Mouse (Mus musculus) WW6 (cell line): ENCODE measurements around the gene Hamp2.

Source experiments
- DNase-seq: peaks from one replicate; pipeline ENCODE4 v3.0.0-alpha.2; 2013; ENCODE audit warnings: low read depth, low spot score

The Hamp2 gene

DNA sequence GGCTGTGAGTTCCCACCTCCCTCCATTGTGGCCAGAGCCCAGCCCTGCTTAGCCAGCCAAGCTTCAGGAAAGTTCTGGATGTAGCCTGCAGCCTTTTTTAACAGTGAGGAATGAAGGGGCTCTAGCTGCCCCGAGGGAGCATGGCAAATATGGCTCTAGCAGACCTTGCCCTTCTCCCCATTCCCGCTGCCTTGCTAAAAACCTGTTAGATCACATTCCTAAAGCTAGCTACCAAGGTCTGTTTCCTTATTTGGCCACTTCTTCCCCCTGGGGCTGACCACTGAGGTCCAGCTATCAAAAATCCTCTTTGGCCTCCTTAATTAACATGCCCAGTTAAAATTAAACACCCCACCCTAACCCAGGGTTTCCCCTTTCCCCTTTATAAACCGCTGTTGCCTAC lies 32.0 kb downstream of the Hamp2 start:
- DNase-seq = no peak

DNA sequence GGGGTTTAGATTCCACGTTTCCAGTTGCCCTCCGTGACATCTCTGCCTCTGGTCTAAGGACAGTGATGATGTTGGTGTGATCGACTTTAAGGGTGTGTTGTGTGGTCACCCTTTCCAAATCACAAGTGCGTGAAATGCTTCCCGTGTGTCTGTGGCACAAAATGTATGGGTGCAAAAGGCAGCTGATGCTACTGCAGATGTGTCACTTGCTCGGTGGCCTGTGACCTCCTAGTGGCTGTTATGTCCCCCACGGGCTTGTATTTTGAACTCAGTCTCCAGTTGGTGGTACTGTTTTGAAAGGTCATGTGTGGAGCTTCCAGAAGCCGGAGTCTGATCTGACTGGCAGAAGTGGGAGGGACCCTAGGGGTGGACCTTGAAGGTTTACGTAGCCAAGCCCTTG lies 32.7 kb downstream of the Hamp2 start:
- DNase-seq = no peak

DNA sequence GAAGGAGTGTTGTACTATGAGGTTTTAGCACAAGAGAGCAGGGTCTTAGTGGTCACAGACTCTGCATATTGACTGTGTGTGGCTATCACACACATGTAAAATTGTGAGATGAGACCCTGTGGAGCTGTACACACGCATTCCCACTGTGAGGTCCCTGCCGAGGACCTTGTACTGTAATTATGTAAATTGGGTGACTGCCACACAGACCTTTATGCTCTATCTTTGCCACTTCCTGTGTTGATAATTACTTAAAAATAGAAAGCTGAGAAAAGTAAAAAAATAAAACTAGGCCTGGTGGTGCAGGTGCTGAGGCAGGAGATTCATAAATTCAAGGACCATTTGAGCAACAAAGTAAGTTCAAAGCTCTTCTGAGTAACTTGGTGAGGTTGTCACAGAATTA lies 33.8 kb downstream of the Hamp2 start:
- no peak for DNase-seq

DNA sequence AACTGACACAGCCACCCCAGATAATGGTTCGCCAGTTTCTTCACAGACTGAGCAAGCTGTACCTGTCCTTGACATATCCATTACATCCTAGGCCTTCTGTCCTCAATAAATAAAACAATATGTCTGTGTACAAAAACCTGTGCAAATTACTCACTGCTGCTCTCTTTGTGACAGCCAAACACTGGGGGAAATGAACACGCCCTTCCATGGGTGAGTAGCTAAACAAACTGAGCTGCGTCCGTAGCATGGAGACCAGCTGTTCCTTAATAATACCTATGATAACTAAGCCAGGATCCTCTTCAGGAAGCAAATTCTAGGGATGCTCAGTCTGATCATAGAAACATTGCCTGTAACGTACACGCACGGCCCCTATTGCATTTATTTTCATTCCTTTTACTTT lies 35.7 kb downstream of the Hamp2 start:
- no peak for DNase-seq

DNA sequence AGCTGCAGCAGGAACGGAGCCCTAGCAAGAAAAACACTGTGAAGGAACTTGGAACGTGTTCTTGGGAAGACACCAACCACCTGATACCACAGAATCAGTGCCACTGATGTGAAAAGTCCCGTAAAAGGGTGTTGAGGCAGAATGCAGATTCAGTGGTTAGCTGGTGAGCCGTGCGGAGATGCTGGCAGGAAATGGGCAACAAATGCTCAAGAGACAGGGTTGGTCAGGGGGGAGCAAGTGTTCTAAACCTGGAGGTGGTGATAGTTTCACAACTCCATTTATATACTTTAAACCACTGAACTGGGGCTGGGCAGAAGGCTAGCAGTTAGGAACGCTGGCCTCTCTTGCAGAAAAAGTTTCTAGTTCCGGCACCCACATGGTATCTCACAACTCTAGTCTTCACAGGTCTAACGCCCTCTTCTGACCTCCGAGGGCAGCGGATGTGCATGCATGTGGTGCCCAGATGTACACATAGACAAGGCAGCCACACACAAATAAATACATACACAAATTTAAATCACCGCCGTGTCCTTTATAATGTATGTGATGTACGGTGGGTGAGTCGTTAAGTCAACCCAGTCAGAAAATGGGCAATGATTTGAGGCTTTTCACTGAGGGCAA lies 36.8 kb downstream of the Hamp2 start:
- no peak for DNase-seq

DNA sequence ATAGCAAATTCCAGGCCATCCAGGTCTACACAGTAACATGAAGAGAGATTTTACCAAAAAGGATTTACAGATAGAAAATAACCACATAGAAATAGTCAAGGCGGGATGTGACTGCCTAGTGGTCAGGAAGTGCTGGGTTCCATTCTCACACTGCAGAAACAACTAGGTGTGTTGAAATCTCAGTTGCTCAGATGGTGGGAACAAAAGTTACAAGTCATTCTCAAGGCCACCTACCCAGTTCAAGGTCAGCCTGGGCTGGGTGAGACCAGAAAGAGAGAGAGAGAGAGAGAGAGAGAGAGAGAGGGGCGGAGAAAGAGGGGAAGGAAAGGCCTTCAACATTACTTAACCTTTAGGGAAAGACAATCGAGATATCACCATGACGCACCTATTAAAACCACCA lies 37.6 kb downstream of the Hamp2 start:
- no peak for DNase-seq

DNA sequence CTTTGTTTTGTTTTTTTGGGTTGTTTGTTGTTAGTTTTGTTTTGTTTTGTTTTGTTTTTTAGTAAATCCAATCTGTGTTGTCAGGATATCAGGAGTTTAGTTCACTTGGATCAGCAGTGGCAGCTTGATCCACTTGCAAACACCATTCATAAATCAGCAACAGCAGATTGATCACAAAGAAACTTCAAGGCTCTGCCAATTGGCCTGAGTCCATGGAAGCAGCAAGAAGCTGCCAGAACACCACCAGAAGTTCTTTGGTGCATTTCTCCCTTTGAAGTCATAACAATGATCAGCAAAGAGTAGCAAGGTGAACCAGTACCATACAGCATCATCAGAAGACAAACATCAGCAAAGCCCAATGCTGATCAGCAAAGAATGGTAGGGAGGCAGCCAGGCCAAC lies 40.4 kb downstream of the Hamp2 start:
- no peak for DNase-seq

DNA sequence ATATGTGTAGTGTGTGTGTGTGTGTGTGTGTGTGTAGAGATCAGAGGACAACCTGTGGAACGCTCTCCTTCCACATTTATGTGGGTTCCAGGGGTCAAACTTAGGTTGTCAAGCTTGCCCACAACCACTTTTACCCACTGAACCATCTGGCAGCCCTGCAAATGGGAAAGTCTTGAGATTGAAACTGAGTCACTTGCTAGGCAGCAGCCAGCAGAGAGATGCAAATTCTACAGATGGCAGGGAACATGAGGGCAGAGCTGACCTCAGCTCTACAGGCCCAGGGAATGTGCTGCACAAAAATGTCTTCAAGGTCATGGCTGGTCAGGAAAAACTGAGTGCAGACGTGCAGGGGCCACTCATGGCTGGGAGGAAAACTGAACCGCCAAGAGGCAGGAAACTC lies 43.1 kb downstream of the Hamp2 start:
- no peak for DNase-seq

DNA sequence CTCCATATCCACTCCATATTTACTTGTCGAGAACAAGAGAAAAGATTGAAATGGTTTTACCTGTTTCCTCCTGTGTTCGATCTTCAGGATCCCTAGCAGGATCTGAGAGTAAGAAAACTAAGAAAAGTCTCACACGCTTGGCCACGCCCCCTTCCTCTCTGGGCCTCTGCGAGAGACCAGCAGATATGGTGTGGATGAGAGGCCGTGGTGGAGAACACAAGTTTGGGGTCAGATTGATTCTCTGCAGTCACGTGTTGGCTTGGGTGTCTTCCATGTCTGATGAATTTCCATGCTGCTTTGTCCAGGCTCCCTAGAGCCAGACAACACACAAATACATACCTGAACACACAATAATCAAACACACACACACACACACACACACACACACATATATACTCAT lies 44.3 kb downstream of the Hamp2 start, which contains the start of gene Cd22:
Cd22 (minus strand) TSS at position 167 of the 400 bp plus-strand sequence.
- no peak for DNase-seq

DNA sequence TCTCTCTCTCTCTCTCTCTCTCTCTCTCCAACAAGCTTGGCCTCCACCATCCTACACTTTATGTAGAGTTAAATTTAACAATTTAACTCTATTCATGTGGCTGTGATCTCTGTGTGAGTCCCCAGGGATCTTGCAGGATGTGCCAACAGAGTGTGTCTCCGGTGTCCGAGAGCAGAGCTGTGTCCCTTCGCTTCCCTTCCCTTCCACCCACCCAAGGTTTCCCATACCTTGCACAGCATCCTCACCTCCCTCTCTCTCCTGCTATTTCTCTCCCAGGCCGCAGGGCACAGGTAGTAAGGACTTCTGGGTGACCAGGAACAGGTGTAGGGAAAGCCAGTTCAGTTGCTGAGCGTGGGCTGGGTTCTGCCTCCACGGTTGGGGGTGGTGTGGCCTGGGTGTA lies 45.5 kb downstream of the Hamp2 start:
- no peak for DNase-seq

DNA sequence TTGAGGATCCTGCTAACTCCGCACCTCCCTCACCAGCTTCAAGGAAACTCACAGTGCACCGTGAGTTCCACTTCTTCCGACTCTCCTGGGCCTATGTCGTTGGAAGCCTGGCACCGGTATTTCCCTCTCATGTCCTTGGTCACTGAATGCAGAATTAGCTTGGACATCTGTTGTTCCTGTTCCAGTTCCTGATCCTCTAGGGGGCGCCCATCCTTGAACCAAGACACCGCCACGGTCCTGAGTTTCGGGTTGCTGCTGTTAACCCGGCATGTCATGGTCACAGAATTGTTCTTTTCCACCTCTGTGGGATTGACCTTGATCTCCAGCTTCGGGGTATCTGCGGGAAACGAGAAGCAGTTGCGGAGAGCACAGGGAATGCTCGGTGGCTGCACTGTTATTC lies 51.4 kb downstream of the Hamp2 start:
- peak; percentile 61 for DNase-seq
